Mouse (Mus musculus): Measurements from ENCODE around the gene Tff1.

GRCm38 (mm10) chr17:31136291-31136690 is 28.8 kb downstream of the Tff1 start:
- TF ChIP-seq TAL1 (IDR thresholded peaks at IDR 0.05; ENCODE audit: low read length) (no peak), GATA1 (IDR thresholded peaks at IDR 0.05; ENCODE audit: low read length) (no peak)
